Mouse (Mus musculus) spleen, adult 12 weeks (tissue): ENCODE results near the gene Yif1a.

ENCODE experiments used
- DNase-seq: peaks from one replicate; pipeline ENCODE4 v3.0.0; 2022; ENCODE audit warnings: low spot score

Gene Yif1a

GRCm38 (mm10) chr19:5060365-5061330 is 27.7 kb upstream of the Yif1a start:
- no peak for DNase-seq

- DNase-seq: no peak
These were observed 26.3 kb upstream of the Yif1a start for GRCm38 (mm10) chr19:5062041-5062440.

- no peak for DNase-seq
These were observed 25.9 kb upstream of the Yif1a start for GRCm38 (mm10) chr19:5062446-5062845.

- no peak for DNase-seq
These were observed 23.2 kb upstream of the Yif1a start for GRCm38 (mm10) chr19:5065104-5065503.

- no peak for DNase-seq
These were observed 21.1 kb upstream of the Yif1a start for GRCm38 (mm10) chr19:5067040-5067799.

GRCm38 (mm10) chr19:5067867-5068569 is 20.3 kb upstream of the Yif1a start, which contains the start of gene Cd248:
TSS of gene Cd248 (plus strand) at chr19:5068078.
- no peak for DNase-seq

- DNase-seq: no peak
These were observed 19.6 kb upstream of the Yif1a start for GRCm38 (mm10) chr19:5068570-5069234.

GRCm38 (mm10) chr19:5069486-5069885 is 18.9 kb upstream of the Yif1a start:
- DNase-seq: no peak

- no peak for DNase-seq
These were observed 18.4 kb upstream of the Yif1a start for GRCm38 (mm10) chr19:5069978-5070377.

- DNase-seq: no peak
These were observed 17.3 kb upstream of the Yif1a start for GRCm38 (mm10) chr19:5071077-5071476.

GRCm38 (mm10) chr19:5071545-5072369 is 16.6 kb upstream of the Yif1a start:
- peak; percentile 68 for DNase-seq

- DNase-seq: no peak
These were observed 15.8 kb upstream of the Yif1a start for GRCm38 (mm10) chr19:5072389-5073019.

- DNase-seq: no peak
These were observed 15.3 kb upstream of the Yif1a start for GRCm38 (mm10) chr19:5073028-5073427.

- DNase-seq: no peak
These were observed 14.8 kb upstream of the Yif1a start for GRCm38 (mm10) chr19:5073518-5073917.

GRCm38 (mm10) chr19:5079279-5079678 is 9.1 kb upstream of the Yif1a start:
- DNase-seq: no peak

- no peak for DNase-seq
These were observed 6.3 kb upstream of the Yif1a start for GRCm38 (mm10) chr19:5082005-5082404.

GRCm38 (mm10) chr19:5082596-5082995 is 5.7 kb upstream of the Yif1a start:
- no peak for DNase-seq

GRCm38 (mm10) chr19:5083961-5084833 is 4.1 kb upstream of the Yif1a start:
- DNase-seq: no peak

- no peak for DNase-seq
These were observed 3.5 kb upstream of the Yif1a start for GRCm38 (mm10) chr19:5084834-5085144.
